Mouse (Mus musculus): ENCODE data around the gene Cyp4f15. TPM values are rescaled to one million over a fixed set of nuclear protein-coding genes. Genes with fewer than 3 reads are reported as not detected.
A peak's percentile ranks its signal among the peaks of the same experiment; 100 is the strongest.
"Not testable (repeated sequence)": the region's sequence is repeated elsewhere in the genome, so short reads cannot be mapped to it uniquely, and the experiment has no call there.

Cyp4f15 gene
- polyA plus RNA-seq, 1 experiment from 2014 or later, result 1.5 TPM

GRCm38 (mm10) chr17:32690959-32691358 is 5.5 kb downstream of the Cyp4f15 start:
- 89% methylated on average over 1 of the region's 1 CpGs for WGBS

GRCm38 (mm10) chr17:32702826-32703225 is 17.4 kb downstream of the Cyp4f15 start:
- no peak overlapping the region for H3K4me3 ChIP-seq (replicated peaks)
- 50% methylated on average over 22 of the region's 22 CpGs for WGBS
- no peak overlapping the region for H3K27ac ChIP-seq (replicated peaks)
- H3K4me2 ChIP-seq, result peak overlapping the region; percentile 40
- no peak for ATAC-seq (ENCODE audit: low FRiP score)
- H3K27me3 ChIP-seq (replicated peaks), result no peaks in the 10 kb centered on the region
- H3K9ac ChIP-seq (replicated peaks), result no peak overlapping the region
- peaks cover 6% of the 10 kb centered on the region for H3K9me3 ChIP-seq (replicated peaks)
- no peaks in the 10 kb centered on the region for H3K36me3 ChIP-seq
- H3K4me1 ChIP-seq, result no peaks in the 10 kb centered on the region

More at GRCm38 (mm10) chr17:32690959-32691358, 5.5 kb downstream of the Cyp4f15 start:
- H3K4me3 ChIP-seq (replicated peaks), result no peak overlapping the region
- H3K36me3 ChIP-seq, result no peaks in the 10 kb centered on the region
- no peaks in the 10 kb centered on the region for H3K9me3 ChIP-seq (replicated peaks)
- no peak for ATAC-seq (ENCODE audit: low FRiP score)
- no peaks in the 10 kb centered on the region for H3K4me1 ChIP-seq
- H3K4me2 ChIP-seq, result no peak overlapping the region
- H3K9ac ChIP-seq (replicated peaks), result no peak overlapping the region
- no peak overlapping the region for H3K27ac ChIP-seq (replicated peaks)
- no peaks in the 10 kb centered on the region for H3K27me3 ChIP-seq (replicated peaks)

GRCm38 (mm10) chr17:32710541-32710940 is 25.1 kb downstream of the Cyp4f15 start:
- not testable (repeated sequence) for H3K4me2 ChIP-seq; H3K27me3 ChIP-seq (replicated peaks); H3K4me1 ChIP-seq; H3K9me3 ChIP-seq (replicated peaks); H3K9ac ChIP-seq (replicated peaks); H3K27ac ChIP-seq (replicated peaks); H3K4me3 ChIP-seq (replicated peaks); H3K36me3 ChIP-seq; ATAC-seq (ENCODE audit: low FRiP score)

DNA sequence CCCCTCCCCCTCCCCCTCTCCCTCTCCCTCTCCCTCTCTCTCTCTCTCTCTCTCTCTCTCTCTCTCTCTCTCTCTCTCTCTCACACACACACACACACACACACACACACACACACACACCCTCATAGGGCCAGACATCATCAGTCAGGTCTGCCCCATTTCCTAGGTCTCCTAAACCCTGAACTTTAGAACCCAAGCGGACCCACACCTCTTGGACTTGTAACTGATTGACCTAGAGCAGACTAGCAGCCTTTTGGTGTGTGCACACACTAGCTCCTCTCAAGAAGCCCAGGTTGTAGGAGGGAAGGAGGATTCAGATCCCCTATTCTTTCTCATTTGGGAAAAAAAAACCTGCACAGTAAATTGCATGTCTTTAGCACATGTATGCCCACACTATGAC is 36.7 kb downstream of the Cyp4f15 start:
- not testable (repeated sequence) for H3K27ac ChIP-seq (replicated peaks); H3K4me3 ChIP-seq (replicated peaks); H3K27me3 ChIP-seq (replicated peaks); H3K9ac ChIP-seq (replicated peaks); H3K4me1 ChIP-seq; H3K4me2 ChIP-seq; ATAC-seq (ENCODE audit: low FRiP score); H3K9me3 ChIP-seq (replicated peaks); H3K36me3 ChIP-seq
- 96% methylated on average over 1 of the region's 1 CpGs for WGBS

DNA sequence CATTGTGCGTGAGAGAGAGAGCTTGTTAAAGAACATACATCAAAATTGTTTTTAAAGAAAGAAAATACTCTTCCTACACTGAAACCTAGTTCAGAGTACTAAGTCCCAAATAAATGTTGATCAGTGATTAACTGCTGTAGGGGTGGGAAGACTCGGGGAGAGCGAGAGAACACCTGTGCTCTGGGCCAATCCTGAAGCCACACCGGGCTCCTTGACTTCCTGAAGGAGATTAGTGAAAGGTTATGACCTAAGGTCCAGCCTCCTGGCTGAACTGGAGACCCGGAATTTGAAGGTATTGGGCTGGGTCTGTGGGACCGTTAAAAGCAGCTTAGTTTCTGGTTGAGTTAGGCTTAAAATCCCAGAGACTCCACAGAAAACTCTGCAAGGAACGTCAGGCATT is 37.3 kb downstream of the Cyp4f15 start:
- H3K27ac ChIP-seq (replicated peaks), result no peak overlapping the region
- H3K4me2 ChIP-seq, result no peak overlapping the region
- no peak overlapping the region for H3K4me3 ChIP-seq (replicated peaks)
- H3K4me1 ChIP-seq, result no peaks in the 10 kb centered on the region
- 0 out of 2 replicates have a peak, but pooled peaks cover 4% of the 10 kb centered on the region for H3K9me3 ChIP-seq (replicated peaks)
- WGBS, result 87% methylated on average over 7 of the region's 7 CpGs
- no peak for ATAC-seq (ENCODE audit: low FRiP score)
- no peak overlapping the region for H3K9ac ChIP-seq (replicated peaks)
- H3K36me3 ChIP-seq, result no peaks in the 10 kb centered on the region
- no peaks in the 10 kb centered on the region for H3K27me3 ChIP-seq (replicated peaks)

DNA sequence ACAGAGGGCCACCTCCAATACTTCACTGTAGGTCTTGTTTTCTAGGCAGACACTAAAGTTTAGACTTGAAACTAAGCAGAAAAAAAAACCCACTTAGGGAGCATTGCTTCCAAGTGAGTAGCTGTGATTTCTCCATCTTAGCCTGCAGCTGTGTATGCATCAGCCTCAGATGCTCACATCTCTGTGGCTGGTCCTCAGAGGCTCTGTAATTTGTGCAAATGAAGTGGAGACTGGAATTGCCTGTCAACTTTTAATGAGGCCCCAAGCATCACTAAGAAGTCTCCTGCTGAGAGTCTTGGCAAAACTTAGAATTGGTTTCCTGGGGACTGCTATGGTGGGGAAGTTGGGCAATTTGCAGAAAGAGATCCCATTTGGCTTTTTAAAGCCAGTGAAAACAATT is 40.9 kb downstream of the Cyp4f15 start:
- not testable (repeated sequence) for H3K27ac ChIP-seq (replicated peaks); H3K4me2 ChIP-seq; H3K36me3 ChIP-seq; H3K9ac ChIP-seq (replicated peaks); H3K27me3 ChIP-seq (replicated peaks); H3K4me3 ChIP-seq (replicated peaks); H3K9me3 ChIP-seq (replicated peaks); H3K4me1 ChIP-seq
- ATAC-seq (ENCODE audit: low FRiP score), result peak; percentile 69; the same call in 1 of the 2 replicates

- 0 out of 2 replicates have a peak, but pooled peaks cover 3% of the 10 kb centered on the region for H3K9me3 ChIP-seq (replicated peaks)
- no peak overlapping the region for H3K4me3 ChIP-seq (replicated peaks)
- no peaks in the 10 kb centered on the region for H3K27me3 ChIP-seq (replicated peaks)
- H3K27ac ChIP-seq (replicated peaks), result no peak overlapping the region
- H3K36me3 ChIP-seq, result no peaks in the 10 kb centered on the region
- 73% methylated on average over 3 of the region's 3 CpGs for WGBS
- no peak overlapping the region for H3K4me2 ChIP-seq
- H3K4me1 ChIP-seq, result no peaks in the 10 kb centered on the region
- no peak for ATAC-seq (ENCODE audit: low FRiP score)
- no peak overlapping the region for H3K9ac ChIP-seq (replicated peaks)
Observed at GRCm38 (mm10) chr17:32729029-32729428, 43.6 kb downstream of the Cyp4f15 start.

GRCm38 (mm10) chr17:32738406-32738805 is 53.0 kb downstream of the Cyp4f15 start:
- Histone ChIP-seq H3K4me2 (no peak overlapping the region), H3K27me3 (replicated peaks) (no peaks in the 10 kb centered on the region), H3K36me3 (no peaks in the 10 kb centered on the region), H3K27ac (replicated peaks) (no peak overlapping the region), H3K9me3 (replicated peaks) (no peaks in the 10 kb centered on the region), H3K4me3 (replicated peaks) (no peak overlapping the region), H3K9ac (replicated peaks) (no peak overlapping the region), H3K4me1 (no peaks in the 10 kb centered on the region)
- 93% methylated on average over 1 of the region's 1 CpGs for WGBS
- no peak for ATAC-seq (ENCODE audit: low FRiP score)

GRCm38 (mm10) chr17:32741057-32741456 is 55.6 kb downstream of the Cyp4f15 start:
- H3K36me3 ChIP-seq, result no peaks in the 10 kb centered on the region
- no peaks in the 10 kb centered on the region for H3K4me1 ChIP-seq
- no peaks in the 10 kb centered on the region for H3K9me3 ChIP-seq (replicated peaks)
- H3K9ac ChIP-seq (replicated peaks), result no peak overlapping the region
- H3K27ac ChIP-seq (replicated peaks), result no peak overlapping the region
- H3K27me3 ChIP-seq (replicated peaks), result no peaks in the 10 kb centered on the region
- H3K4me3 ChIP-seq (replicated peaks), result no peak overlapping the region
- WGBS, result 5% methylated on average over 1 of the region's 1 CpGs
- ATAC-seq (ENCODE audit: low FRiP score), result no peak
- H3K4me2 ChIP-seq, result no peak overlapping the region

GRCm38 (mm10) chr17:32750611-32751010 is 65.2 kb downstream of the Cyp4f15 start:
- H3K27me3 ChIP-seq (replicated peaks), result no peaks in the 10 kb centered on the region
- H3K4me1 ChIP-seq, result no peaks in the 10 kb centered on the region; the same call in 1 of the 2 replicates
- H3K4me2 ChIP-seq, result no peak overlapping the region
- no peak overlapping the region for H3K27ac ChIP-seq (replicated peaks)
- H3K36me3 ChIP-seq, result no peaks in the 10 kb centered on the region
- WGBS, result 55% methylated on average over 5 of the region's 5 CpGs
- no peaks in the 10 kb centered on the region for H3K9me3 ChIP-seq (replicated peaks)
- no peak for ATAC-seq (ENCODE audit: low FRiP score)
- H3K9ac ChIP-seq (replicated peaks), result no peak overlapping the region
- no peak overlapping the region for H3K4me3 ChIP-seq (replicated peaks)

Other genes starting within 250 kb of the Cyp4f15 start
- 0.65 and 0.74 TPM in 2 replicates for gene Cyp4f39, start 232.9 kb upstream of the Cyp4f15 start, polyA plus RNA-seq (2015; fragmentation: Nextera tagmentation; extraction: Ambion mirVana)
- 10.8 and 12.4 TPM in 2 replicates for gene Cyp4f17, start 179.6 kb upstream of the Cyp4f15 start, polyA plus RNA-seq (2015; fragmentation: Nextera tagmentation; extraction: Ambion mirVana)
- gene Cyp4f16, start 149.1 kb upstream of the Cyp4f15 start, polyA plus RNA-seq (2015; fragmentation: Nextera tagmentation; extraction: Ambion mirVana), result 19.1 and 19.4 TPM in 2 replicates
- gene Cyp4f37, start 64.3 kb upstream of the Cyp4f15 start, polyA plus RNA-seq (2015; fragmentation: Nextera tagmentation; extraction: Ambion mirVana), result 1.1 TPM in 1 of 2 replicates, not detected in the other
- 0.10 and 1.3 TPM in 2 replicates for gene Cyp4f40, start 26.7 kb upstream of the Cyp4f15 start, polyA plus RNA-seq (2015; fragmentation: Nextera tagmentation; extraction: Ambion mirVana)
- 35.2 and 37.6 TPM in 2 replicates for gene Zfp871, start 102.7 kb downstream of the Cyp4f15 start, polyA plus RNA-seq (2015; fragmentation: Nextera tagmentation; extraction: Ambion mirVana)
- 42.8 and 49.6 TPM in 2 replicates for gene Zfp811, start 124.3 kb downstream of the Cyp4f15 start, polyA plus RNA-seq (2015; fragmentation: Nextera tagmentation; extraction: Ambion mirVana)
- 16.4 and 18.0 TPM in 2 replicates for gene Zfp799, start 144.6 kb downstream of the Cyp4f15 start, polyA plus RNA-seq (2015; fragmentation: Nextera tagmentation; extraction: Ambion mirVana)
- 7.7 and 8.8 TPM in 2 replicates for gene Zfp870, start 206.0 kb downstream of the Cyp4f15 start, polyA plus RNA-seq (2015; fragmentation: Nextera tagmentation; extraction: Ambion mirVana)
- 0.09 TPM in 1 of 2 replicates, not detected in the other for gene Cyp4f14, start 231.7 kb downstream of the Cyp4f15 start, polyA plus RNA-seq (2015; fragmentation: Nextera tagmentation; extraction: Ambion mirVana)